Mouse (Mus musculus) small intestine, adult 2 months (tissue): ENCODE measurements around the gene Actn1. TPM values are rescaled to one million over a fixed set of nuclear protein-coding genes. Genes with fewer than 3 reads are reported as not detected.

Source experiments
- H3K27ac ChIP-seq: fragments of 200-500 bp; 2 replicates; pipeline ENCODE4 v1.5.1; 2012; ENCODE audit warnings: low read depth, low read length, control low read depth, inconsistent platforms; ENCODE audit not compliant: insufficient read depth
- H3K27me3 ChIP-seq: fragments of 200-500 bp; 2 replicates; pipeline ENCODE4 v1.6.1; 2012; ENCODE audit warnings: mild to moderate bottlenecking, moderate library complexity, low read length, inconsistent platforms; ENCODE audit not compliant: control insufficient read depth, insufficient read depth
- H3K36me3 ChIP-seq: fragments of 200-500 bp; 2 replicates; pipeline ENCODE4 v1.6.1; 2012; ENCODE audit warnings: mild to moderate bottlenecking, low read length, control low read depth, inconsistent platforms; ENCODE audit not compliant: control insufficient read depth, insufficient read depth
- H3K4me1 ChIP-seq: fragments of 200-500 bp; 2 replicates; pipeline ENCODE4 v1.6.1; 2012; ENCODE audit warnings: low read length, inconsistent platforms, mixed read lengths; ENCODE audit not compliant: control insufficient read depth, insufficient read depth, insufficient read length
- H3K4me3 ChIP-seq: fragments of 200-500 bp; 2 replicates; pipeline ENCODE4 v1.5.1; 2012; ENCODE audit warnings: low read depth, mild to moderate bottlenecking, control low read depth, inconsistent platforms, low read length, moderate library complexity
- CTCF ChIP-seq: fragments of 200-500 bp; IDR thresholded peaks from 2 replicates; pipeline ENCODE4 v1.5.1; 2012; ENCODE audit warnings: low read depth, mild to moderate bottlenecking, control low read depth, inconsistent platforms, low read length, moderate library complexity, mixed read lengths; ENCODE audit not compliant: insufficient replicate concordance, insufficient read length; ENCODE audit errors: extremely low read depth
- POLR2A ChIP-seq: fragments of 200-500 bp; IDR thresholded peaks from 2 replicates; pipeline ENCODE4 v1.6.1; 2012; ENCODE audit warnings: low read depth, mild to moderate bottlenecking, control low read depth, inconsistent platforms, low read length, moderate library complexity
- WGBS: fragments of 180-500 bp; shearing (Covaris S2); methylation state at CpG from one replicate; pipeline ENCODE4 v1.1.7; 2018; 5-methylcytosine and 5-hydroxymethylcytosine counted together
- polyA plus RNA-seq: library from polyadenylated mRNA; depleted of rRNA; stranded (reverse); fragments of >200 nt; gene quantifications from 2 replicates; pipeline ENCODE4 v1.2.3, GENCODE M21; 2012

The Actn1 gene
- polyA plus RNA-seq, 1 experiment = 53.1 TPM

GRCm38 (mm10) chr12:80136264-80136930 lies 123.8 kb downstream of the Actn1 start:
- H3K4me3 ChIP-seq = no peak overlapping the region
- 90% methylated on average over 12 of the region's 12 CpGs for WGBS
- TF ChIP-seq CTCF (no peak), POLR2A (no peak)
- no peaks in the 10 kb centered on the region for H3K36me3 ChIP-seq
- H3K4me1 ChIP-seq = peaks cover 5% of the 10 kb centered on the region; the same call in 1 of the 2 replicates
- H3K27ac ChIP-seq = no peak overlapping the region
- no peaks in the 10 kb centered on the region for H3K27me3 ChIP-seq

DNA sequence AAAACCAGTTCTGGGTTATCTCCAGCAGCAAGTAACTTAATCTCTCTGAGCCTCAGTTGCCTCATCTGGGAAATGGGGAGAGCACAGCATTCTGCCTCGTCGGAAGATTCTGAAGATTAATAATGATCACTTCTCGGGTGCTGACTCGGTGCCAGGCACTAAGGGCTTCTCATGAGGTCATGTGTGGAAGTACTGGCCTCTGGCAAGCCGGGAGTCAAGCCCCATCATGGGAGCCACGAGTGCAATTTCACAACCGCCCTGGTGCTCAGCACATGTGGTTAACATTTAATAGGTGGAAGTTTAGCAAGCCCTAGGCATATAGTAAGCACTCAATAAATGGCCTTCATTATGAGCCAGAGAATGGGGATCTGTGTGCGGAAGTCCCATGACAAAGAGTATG lies 125.0 kb downstream of the Actn1 start:
- Histone ChIP-seq H3K27me3 (no peaks in the 10 kb centered on the region), H3K4me3 (no peak overlapping the region), H3K27ac (no peak overlapping the region), H3K36me3 (no peaks in the 10 kb centered on the region), H3K4me1 (peaks cover 11% of the 10 kb centered on the region)
- no peak for TF ChIP-seq POLR2A
- no peak for TF ChIP-seq CTCF
- 87% methylated on average over 8 of the region's 8 CpGs for WGBS

DNA sequence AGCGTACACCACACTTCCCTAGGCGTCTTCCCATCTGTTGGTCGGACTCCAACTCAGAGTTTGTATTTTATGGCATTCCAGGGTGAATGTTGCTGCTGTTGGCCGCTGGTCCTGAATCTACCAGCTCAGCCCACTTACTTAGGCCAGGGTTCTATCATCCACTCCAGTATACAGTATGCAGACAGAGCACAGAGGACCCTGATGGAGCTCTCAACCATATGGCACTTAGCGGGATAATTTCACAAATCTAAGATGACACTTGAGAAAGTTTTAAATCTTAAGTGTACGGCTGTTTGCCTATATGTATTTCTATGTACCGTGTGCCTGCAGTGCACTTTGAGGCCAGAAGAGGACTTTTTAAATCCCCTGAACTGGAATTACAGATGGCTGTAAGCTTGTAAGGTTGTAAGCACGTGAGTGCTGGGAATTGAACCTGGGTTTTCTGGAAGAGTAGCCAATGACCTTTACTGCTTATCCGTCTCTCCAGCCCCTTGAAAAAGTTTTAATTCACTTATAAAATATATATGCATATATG lies 127.1 kb downstream of the Actn1 start:
- H3K4me3 ChIP-seq = peak overlapping the region; percentile 74
- H3K4me1 ChIP-seq = peaks cover 21% of the 10 kb centered on the region
- no peaks in the 10 kb centered on the region for H3K36me3 ChIP-seq
- no peaks in the 10 kb centered on the region for H3K27me3 ChIP-seq
- TF ChIP-seq CTCF (no peak), POLR2A (no peak)
- 54% methylated on average over 9 of the region's 9 CpGs for WGBS
- peak overlapping the region; percentile 97; the same call in 1 of the 2 replicates for H3K27ac ChIP-seq

- H3K27ac ChIP-seq = peak overlapping the region; percentile 97
- TF ChIP-seq CTCF = peak; percentile 95
- TF ChIP-seq POLR2A = peak; percentile 67; the same call in 1 of the 2 replicates
Measured at GRCm38 (mm10) chr12:80132250-80133003, 127.7 kb downstream of the Actn1 start.

DNA sequence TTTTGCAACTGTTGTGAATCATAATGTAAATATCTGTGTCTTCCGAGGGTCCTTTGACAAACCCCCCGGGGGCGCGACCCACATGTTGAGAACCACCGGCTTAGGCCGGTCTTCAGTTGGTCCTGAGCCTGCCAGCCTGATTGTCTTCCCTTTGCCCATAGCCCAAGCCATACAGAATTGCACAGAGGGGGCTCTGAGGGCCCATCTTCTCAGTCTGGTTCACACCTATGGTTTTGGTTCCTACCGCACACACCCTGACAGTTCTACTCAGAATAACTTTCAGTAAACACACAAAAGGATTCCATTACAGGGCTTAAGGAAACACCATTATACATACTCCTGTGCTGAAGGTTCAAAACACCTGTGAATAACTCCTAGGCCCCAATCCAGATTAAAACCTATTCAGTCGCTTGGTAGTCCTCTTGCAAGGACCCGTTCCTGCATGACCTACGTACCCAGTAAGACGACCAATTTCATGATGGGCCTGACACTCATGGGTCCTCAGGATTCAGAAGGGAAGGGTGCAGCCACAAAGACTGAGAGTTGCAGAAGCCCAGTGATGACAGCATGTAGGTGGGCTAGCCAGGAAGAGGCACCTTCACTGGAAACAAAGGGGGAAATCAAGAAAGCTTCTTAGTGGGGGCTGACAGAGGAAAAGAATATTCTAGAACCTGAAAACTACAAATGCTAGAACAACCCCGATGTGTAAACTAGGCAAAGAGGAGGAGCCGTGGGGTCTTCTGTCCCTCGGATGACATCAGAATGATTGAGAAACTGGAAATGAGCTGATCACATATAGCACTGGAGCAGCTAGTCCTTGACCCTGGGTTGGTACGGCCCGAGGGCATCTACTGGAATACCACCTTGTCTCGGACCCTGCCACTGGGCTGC lies 128.6 kb downstream of the Actn1 start:
- Histone ChIP-seq H3K4me1 (peaks cover 28% of the 10 kb centered on the region), H3K4me3 (peak overlapping the region; percentile 74), H3K27me3 (no peaks in the 10 kb centered on the region), H3K36me3 (no peaks in the 10 kb centered on the region), H3K27ac (peak overlapping the region; percentile 97)
- TF ChIP-seq CTCF = no peak
- no peak for TF ChIP-seq POLR2A
- WGBS = 33% methylated on average over 17 of the region's 17 CpGs

More at GRCm38 (mm10) chr12:80132250-80133003, 127.7 kb downstream of the Actn1 start:
- Histone ChIP-seq H3K4me1 (peaks cover 25% of the 10 kb centered on the region), H3K36me3 (no peaks in the 10 kb centered on the region), H3K27me3 (no peaks in the 10 kb centered on the region), H3K4me3 (peak overlapping the region; percentile 74)
- WGBS = under 1% methylated on average over 66 of the region's 66 CpGs

DNA sequence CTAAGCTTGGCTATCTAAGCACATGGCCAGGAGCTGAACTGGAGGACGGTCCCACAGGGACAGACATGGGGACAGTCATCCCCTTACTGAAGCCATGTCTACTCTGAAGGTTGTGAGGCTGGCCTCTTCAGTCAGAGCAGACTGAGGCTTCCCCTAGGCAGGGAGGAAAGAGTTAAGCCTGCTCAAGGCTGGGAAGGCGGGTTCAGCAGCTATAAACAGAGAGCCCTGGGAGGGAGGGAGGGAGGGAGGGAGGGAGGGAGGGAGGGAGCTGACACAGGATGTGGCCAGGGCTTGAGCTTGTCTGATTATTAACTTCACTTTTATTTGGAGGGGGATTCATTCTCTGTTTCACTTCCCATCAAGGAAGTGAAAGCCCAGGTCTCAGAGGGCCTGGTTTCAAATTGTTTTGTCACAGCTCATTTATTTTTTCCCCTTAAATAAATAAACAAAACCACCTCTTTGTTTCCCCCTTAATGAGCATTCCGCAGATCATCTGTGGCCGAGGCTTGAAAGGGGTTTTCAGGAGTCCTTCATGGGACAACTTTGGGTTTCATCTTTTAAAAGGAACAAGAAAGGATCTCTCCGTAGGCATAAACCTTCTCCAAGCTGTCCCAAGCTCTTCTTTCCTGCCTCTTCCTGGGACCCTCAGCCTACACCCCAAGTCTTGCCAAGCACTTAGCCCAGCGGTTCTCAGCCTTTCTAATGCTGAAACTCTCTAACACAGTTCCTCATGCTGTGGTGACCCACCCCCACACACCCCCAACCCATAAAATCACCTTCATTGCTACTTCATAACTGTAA lies 129.4 kb downstream of the Actn1 start:
- peak overlapping the region; percentile 21 for H3K4me3 ChIP-seq
- peaks cover 31% of the 10 kb centered on the region for H3K4me1 ChIP-seq
- 4% methylated on average over 6 of the region's 6 CpGs for WGBS
- TF ChIP-seq POLR2A = no peak
- TF ChIP-seq CTCF = no peak
- no peaks in the 10 kb centered on the region for H3K36me3 ChIP-seq
- peak overlapping the region; percentile 97 for H3K27ac ChIP-seq
- no peaks in the 10 kb centered on the region for H3K27me3 ChIP-seq
